Mouse (Mus musculus) liver, adult 2 months (tissue): ENCODE measurements at regions not wholly inside any gene's neighbourhood (a gene's known extent, or its start where the extent isn't known, plus 50 kb on each side); places are given as distances from the start of the nearest gene placed in this dataset.

Experiments used
- CTCF ChIP-seq: fragments of 200-500 bp; IDR thresholded peaks from 2 replicates; pipeline ENCODE4 v1.5.1; 2011; ENCODE audit warnings: low read depth, low read length, control low read depth
- POLR2A ChIP-seq: fragments of 200-500 bp; IDR thresholded peaks from 2 replicates; pipeline ENCODE4 v1.6.1; 2011; ENCODE audit warnings: low read length, control low read depth; ENCODE audit not compliant: insufficient read depth; ENCODE audit errors: extremely low read depth

DNA sequence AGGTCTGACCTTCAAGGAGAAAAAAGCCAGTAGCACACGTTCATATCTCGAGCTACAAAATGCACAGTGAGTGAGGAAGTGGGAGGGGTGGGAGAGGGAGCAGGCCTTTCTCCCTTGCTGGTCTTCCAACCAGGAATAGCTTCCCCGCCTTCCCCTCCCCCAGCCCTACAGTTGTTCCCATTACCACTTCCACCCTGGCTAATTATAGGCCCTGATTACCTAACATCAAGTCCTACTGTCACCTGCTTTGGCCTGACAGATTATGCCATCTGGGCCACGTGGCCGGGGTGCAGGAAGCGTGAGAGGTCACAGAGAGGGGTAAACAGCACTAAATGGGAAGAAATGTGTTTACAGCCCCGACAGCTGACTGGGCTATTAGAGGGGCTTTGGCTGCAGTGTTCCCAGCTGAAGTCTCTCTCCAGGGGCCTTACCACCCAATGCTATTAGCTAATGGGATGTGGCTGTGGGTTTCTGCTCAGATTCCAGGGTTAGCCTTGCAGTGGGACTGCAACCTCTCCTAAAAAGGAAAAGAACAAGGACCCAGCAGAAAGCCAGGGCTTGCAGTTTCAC is 138.6 kb upstream of the Cpeb2 start:
- TF ChIP-seq CTCF (no peak), POLR2A (no peak)
